Mouse (Mus musculus) forebrain, postnatal 0 days (tissue): ENCODE measurements at regions not wholly inside any gene's neighbourhood (a gene's known extent, or its start where the extent isn't known, plus 50 kb on each side); places are given as distances from the start of the nearest gene placed in this dataset.

Experiments
- ATAC-seq: fragments of 200-750 bp; cut with Nextera tagmentation; 2 replicates; pipeline ENCODE4 v1.8.0; 2017; ENCODE audit warnings: mild to moderate bottlenecking, moderate library complexity
- DNase-seq: peaks from one replicate; pipeline ENCODE4 v3.0.0-alpha.2; 2015
- H3K27ac ChIP-seq: fragments of 300-500 bp; sonication (generic); 2 replicates; pipeline ENCODE4 v1.5.1; 2014; ENCODE audit warnings: low read depth, mild to moderate bottlenecking, antibody characterized with exemption, low read length, moderate library complexity, mixed read lengths
- H3K27me3 ChIP-seq: fragments of 300-500 bp; sonication (generic); 2 replicates; pipeline ENCODE4 v1.6.1; 2014; ENCODE audit warnings: mild to moderate bottlenecking, low read length, mixed read lengths; ENCODE audit not compliant: insufficient read depth
- H3K36me3 ChIP-seq: fragments of 300-500 bp; sonication (generic); 2 replicates; pipeline ENCODE4 v1.6.1; 2014; ENCODE audit warnings: mild to moderate bottlenecking, moderate library complexity; ENCODE audit not compliant: insufficient read depth
- H3K4me1 ChIP-seq: fragments of 300-500 bp; sonication (generic); 2 replicates; pipeline ENCODE4 v1.6.1; 2014; ENCODE audit warnings: antibody characterized with exemption; ENCODE audit not compliant: insufficient read depth
- H3K4me2 ChIP-seq: fragments of 300-500 bp; sonication (generic); 2 replicates; pipeline ENCODE4 v1.6.1; 2014; ENCODE audit warnings: low read depth, mild to moderate bottlenecking, moderate library complexity
- H3K4me3 ChIP-seq: fragments of 300-500 bp; sonication (generic); 2 replicates; pipeline ENCODE4 v1.5.1; 2014; ENCODE audit warnings: low read depth, low read length, mixed read lengths
- H3K9ac ChIP-seq: fragments of 300-500 bp; sonication (generic); 2 replicates; pipeline ENCODE4 v1.6.1; 2014; ENCODE audit warnings: mild to moderate bottlenecking
- H3K9me3 ChIP-seq: fragments of 300-500 bp; sonication (generic); 2 replicates; pipeline ENCODE4 v1.6.1; 2016; ENCODE audit warnings: low read length
- CTCF ChIP-seq: sonication (generic); IDR thresholded peaks from 2 replicates; pipeline ENCODE4 v1.5.1; 2016; ENCODE audit warnings: antibody characterized with exemption, control low read depth, low read depth
- WGBS: fragments of 180-500 bp; shearing (Covaris S2); extraction: QIAGEN DNeasy Blood & Tissue Kit; methylation state at CpG from one replicate; pipeline ENCODE4 v1.1.7; 2014; 5-methylcytosine and 5-hydroxymethylcytosine counted together

- DNase-seq (peak; percentile 85), ATAC-seq (peak; percentile 90)
- Histone ChIP-seq H3K9ac (no peak overlapping the region), H3K4me1 (no peaks in the 10 kb centered on the region), H3K27me3 (no peaks in the 10 kb centered on the region), H3K36me3 (no peaks in the 10 kb centered on the region), H3K4me3 (no peak overlapping the region), H3K9me3 (no peaks in the 10 kb centered on the region), H3K27ac (no peak overlapping the region), H3K4me2 (no peak overlapping the region)
- TF ChIP-seq CTCF, result no peak
- 39% methylated on average over 6 of the region's 6 CpGs for WGBS
Measured at GRCm38 (mm10) chr3:137560851-137561449, 60.5 kb upstream of the Ddit4l start.

GRCm38 (mm10) chr3:137561986-137562385 is 59.4 kb upstream of the Ddit4l start:
- Histone ChIP-seq H3K4me1 (no peaks in the 10 kb centered on the region), H3K9me3 (no peaks in the 10 kb centered on the region), H3K27me3 (no peaks in the 10 kb centered on the region), H3K27ac (no peak overlapping the region), H3K4me3 (no peak overlapping the region), H3K9ac (no peak overlapping the region), H3K36me3 (no peaks in the 10 kb centered on the region), H3K4me2 (no peak overlapping the region)
- WGBS, result 46% methylated on average over 2 of the region's 2 CpGs
- DNase-seq (no peak), ATAC-seq (no peak)
- TF ChIP-seq CTCF, result no peak

DNA sequence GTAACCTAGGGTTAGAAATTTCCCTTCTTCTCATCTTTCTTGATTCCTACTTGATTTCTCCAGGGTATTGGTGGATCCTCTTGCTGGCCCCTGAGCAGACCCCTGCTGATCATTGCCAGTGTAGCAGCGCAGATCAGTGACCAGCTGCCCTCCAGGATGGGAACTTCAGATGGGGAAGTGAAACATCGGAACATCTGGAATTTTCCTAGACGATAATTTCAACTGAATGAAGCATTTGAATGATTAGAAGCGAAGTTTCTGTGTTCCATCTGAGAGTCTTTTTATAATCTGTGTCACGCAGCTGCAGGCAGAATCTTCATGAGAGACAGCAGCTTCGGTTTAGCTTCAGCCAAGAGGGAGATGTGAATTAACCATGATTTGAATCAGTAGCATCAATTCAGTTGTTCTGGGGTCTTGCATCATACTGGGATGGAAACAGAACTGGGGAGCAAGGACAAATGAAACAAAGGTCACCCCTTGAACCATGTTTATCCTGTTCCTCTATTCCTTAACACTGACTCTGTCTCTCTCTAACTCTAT is 57.8 kb upstream of the Ddit4l start:
- no peak overlapping the region for H3K9ac ChIP-seq
- DNase-seq (peak; percentile 12), ATAC-seq (no peak)
- no peak overlapping the region for H3K4me3 ChIP-seq
- no peak overlapping the region for H3K4me2 ChIP-seq
- no peaks in the 10 kb centered on the region for H3K4me1 ChIP-seq
- no peaks in the 10 kb centered on the region for H3K27me3 ChIP-seq
- H3K27ac ChIP-seq, result no peak overlapping the region
- 73% methylated on average over 6 of the region's 6 CpGs for WGBS
- TF ChIP-seq CTCF, result no peak
- H3K36me3 ChIP-seq, result no peaks in the 10 kb centered on the region
- no peaks in the 10 kb centered on the region for H3K9me3 ChIP-seq

DNA sequence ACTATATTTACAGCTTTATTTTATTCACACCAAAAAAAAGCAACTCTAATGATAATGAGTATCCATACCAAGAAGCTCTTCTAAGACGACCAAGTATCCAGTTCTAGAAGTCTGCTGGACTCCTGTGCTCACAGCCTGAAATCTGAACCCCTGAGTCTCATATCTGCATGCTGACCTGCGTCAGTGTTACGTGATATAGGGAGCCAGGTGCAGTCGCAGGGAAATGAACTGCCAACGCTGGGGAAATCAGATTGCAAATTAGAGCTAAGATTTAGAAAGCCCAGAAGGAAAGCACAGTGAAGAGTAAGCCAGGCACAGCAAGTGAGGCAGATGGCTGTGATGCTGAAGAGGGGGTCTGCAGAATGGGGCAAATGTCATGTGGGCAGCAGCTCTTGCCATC is 57.1 kb upstream of the Ddit4l start:
- Histone ChIP-seq H3K9ac (no peak overlapping the region), H3K4me3 (no peak overlapping the region), H3K4me2 (no peak overlapping the region), H3K9me3 (no peaks in the 10 kb centered on the region), H3K36me3 (no peaks in the 10 kb centered on the region), H3K27ac (no peak overlapping the region), H3K27me3 (no peaks in the 10 kb centered on the region), H3K4me1 (no peaks in the 10 kb centered on the region)
- WGBS, result 54% methylated on average over 5 of the region's 5 CpGs
- ATAC-seq, result peak; percentile 32
- TF ChIP-seq CTCF, result no peak
- peak; percentile 19 for DNase-seq

DNA sequence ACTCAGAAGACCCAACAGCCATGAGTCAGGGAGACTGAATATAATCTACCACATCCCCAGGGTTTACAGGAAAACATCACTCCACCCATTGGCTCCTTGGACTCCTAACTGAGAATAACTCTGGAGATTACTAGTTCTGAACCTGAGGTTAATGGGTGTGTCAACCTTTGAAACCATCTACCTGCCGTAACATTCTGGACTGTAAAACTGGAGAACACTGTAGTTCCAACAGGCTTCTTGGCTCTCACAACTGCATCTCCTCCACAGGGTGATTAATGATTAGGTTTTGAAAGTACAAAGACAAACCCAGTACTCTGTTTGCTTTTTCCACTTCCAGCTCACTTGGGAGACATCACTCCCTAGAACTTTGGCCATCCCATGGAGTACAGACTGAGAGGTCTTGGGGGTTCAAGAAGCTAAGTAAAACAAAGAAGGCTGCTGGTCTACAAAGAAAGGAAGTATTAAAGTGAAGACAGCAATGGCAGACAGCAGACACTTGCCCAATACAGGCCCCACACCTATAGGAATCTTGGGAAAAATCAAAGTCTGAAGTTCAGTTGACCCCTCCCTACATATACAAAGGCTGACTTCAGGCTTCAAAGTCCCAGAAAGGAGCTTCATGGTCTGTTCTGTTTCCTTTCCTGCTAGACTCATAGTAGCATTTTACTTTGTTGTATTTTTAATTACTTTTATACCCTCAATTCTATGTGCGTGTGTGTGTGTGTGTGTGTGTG is 52.7 kb upstream of the Ddit4l start:
- H3K9me3 ChIP-seq, result no peaks in the 10 kb centered on the region
- TF ChIP-seq CTCF, result no peak
- no peaks in the 10 kb centered on the region for H3K27me3 ChIP-seq
- H3K4me3 ChIP-seq, result no peak overlapping the region
- no peak overlapping the region for H3K4me2 ChIP-seq
- ATAC-seq (no peak), DNase-seq (no peak)
- no peaks in the 10 kb centered on the region for H3K4me1 ChIP-seq
- no peak overlapping the region for H3K27ac ChIP-seq
- 92% methylated on average over 2 of the region's 2 CpGs for WGBS
- no peaks in the 10 kb centered on the region for H3K36me3 ChIP-seq
- H3K9ac ChIP-seq, result no peak overlapping the region
